Mouse (Mus musculus) G1E (cell line): ENCODE data around the gene Olfr204.

Experiments used
- CTCF ChIP-seq: IDR thresholded peaks from 2 replicates; pipeline ENCODE4 v1.5.1; 2012; ENCODE audit warnings: low read depth, low read length, inconsistent platforms, mixed read lengths
- GATA1 ChIP-seq: IDR thresholded peaks from 2 replicates; pipeline ENCODE4 v1.6.1; 2012; ENCODE audit warnings: borderline replicate concordance, low read length, inconsistent platforms, mixed read lengths
- GATA2 ChIP-seq: IDR thresholded peaks from 2 replicates; pipeline ENCODE4 v1.6.1; 2012; ENCODE audit warnings: low read depth, low read length, inconsistent platforms, borderline replicate concordance
- POLR2AphosphoS5 ChIP-seq: IDR thresholded peaks from 2 replicates; pipeline ENCODE4 v1.6.1; 2012; ENCODE audit warnings: low read depth, low read length, inconsistent platforms; ENCODE audit not compliant: insufficient replicate concordance
- TAL1 ChIP-seq: conservative IDR thresholded peaks from 2 replicates; pipeline ENCODE4 v1.6.1; 2012; ENCODE audit warnings: low read depth, low read length, inconsistent platforms, mixed read lengths

GRCm38 (mm10) chr16:59280542-59280941, 37.5 kb downstream of the Olfr204 start:
- no peak for TF ChIP-seq CTCF
- TF ChIP-seq GATA1: no peak
- peak; percentile 92 for TF ChIP-seq TAL1
- TF ChIP-seq POLR2AphosphoS5: no peak
- no peak for TF ChIP-seq GATA2
